Mouse (Mus musculus): ENCODE measurements around the gene Rftn2.

DNA sequence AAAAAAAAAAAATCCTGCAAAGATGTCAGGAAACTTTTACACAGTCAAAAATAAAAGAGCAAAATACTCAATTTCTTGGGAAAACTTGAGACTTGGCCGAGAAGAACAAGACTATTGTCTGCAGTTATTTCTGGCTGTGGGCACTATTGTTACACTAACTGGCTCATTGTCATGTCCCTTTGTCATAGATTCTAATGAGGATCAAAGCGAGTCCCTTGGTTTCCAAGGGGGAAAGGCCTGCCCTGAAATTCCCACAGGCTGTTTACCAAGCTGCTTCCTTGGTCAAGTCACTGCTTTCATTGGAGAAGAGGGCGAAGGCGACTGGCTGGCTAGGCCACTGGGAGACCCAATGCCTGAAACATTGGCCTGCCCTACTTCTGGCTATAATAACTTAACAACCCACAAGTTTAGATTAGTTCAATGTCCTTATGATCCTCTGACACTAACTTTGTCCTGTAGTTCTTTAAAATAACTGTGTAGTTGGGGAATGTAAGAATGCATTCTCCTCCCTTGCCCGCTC, 20.7 kb downstream of the Rftn2 start:
- TF ChIP-seq GATA1 (IDR thresholded peaks at IDR 0.05; ENCODE audit: borderline replicate concordance, low read length) (no peak), FLI1 (IDR thresholded peaks at IDR 0.05; ENCODE audit: low read length) (no peak)
